Mouse (Mus musculus): ENCODE measurements around the gene Atp8b5.

The Atp8b5 gene

GRCm38 (mm10) chr4:43364914-43365560 lies 98.1 kb downstream of the Atp8b5 start:
- TF ChIP-seq POU5F1 (IDR thresholded peaks at IDR 0.05; ENCODE audit: borderline replicate concordance, low read length) (no peak), CTCF (conservative IDR thresholded peaks at IDR 0.05; ENCODE audit: low read length) (no peak), NANOG (IDR thresholded peaks at IDR 0.05; ENCODE audit: borderline replicate concordance, low read length) (no peak)
- H3K4me1 ChIP-seq (replicated peaks; ENCODE audit: low read depth, low read length) = no peaks in the 10 kb centered on the region
- peaks cover 21% of the 10 kb centered on the region for H3K27me3 ChIP-seq (ENCODE audit: insufficient read depth, low read length)
- H3K36me3 ChIP-seq (ENCODE audit: insufficient read depth, low read length) = no peaks in the 10 kb centered on the region
- H3K4me3 ChIP-seq (replicated peaks; ENCODE audit: low read length) = no peak overlapping the region
- no peaks in the 10 kb centered on the region for H3K9me3 ChIP-seq (ENCODE audit: low read length)

DNA sequence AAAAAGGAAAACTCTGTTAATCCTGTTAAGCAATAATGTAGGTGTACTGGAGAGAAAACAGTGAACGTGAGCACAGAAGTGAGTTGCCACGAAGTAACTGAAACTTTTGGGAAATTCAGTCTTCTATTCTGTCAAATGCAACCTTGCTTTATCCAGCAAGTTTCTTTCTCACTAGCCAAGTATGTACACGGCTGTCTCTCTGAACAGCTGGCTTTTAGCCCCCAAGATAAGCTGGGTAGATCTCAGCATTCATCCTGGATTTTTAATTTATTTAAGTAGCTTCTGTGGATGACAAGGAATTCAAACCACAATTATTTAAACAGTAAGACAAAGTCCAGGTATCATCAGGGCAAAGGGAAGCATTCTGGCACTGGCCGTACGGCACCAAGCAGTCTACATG lies 100.3 kb downstream of the Atp8b5 start:
- Histone ChIP-seq H3K27me3 (ENCODE audit: insufficient read depth, low read length) (peaks cover 34% of the 10 kb centered on the region), H3K4me1 (replicated peaks; ENCODE audit: low read depth, low read length) (peaks cover 10% of the 10 kb centered on the region; the same call in 1 of the 2 replicates), H3K36me3 (ENCODE audit: insufficient read depth, low read length) (no peaks in the 10 kb centered on the region), H3K4me3 (replicated peaks; ENCODE audit: low read length) (no peak overlapping the region), H3K9me3 (ENCODE audit: low read length) (no peaks in the 10 kb centered on the region)
- TF ChIP-seq NANOG (IDR thresholded peaks at IDR 0.05; ENCODE audit: borderline replicate concordance, low read length) = no peak
- no peak for TF ChIP-seq POU5F1 (IDR thresholded peaks at IDR 0.05; ENCODE audit: borderline replicate concordance, low read length)

DNA sequence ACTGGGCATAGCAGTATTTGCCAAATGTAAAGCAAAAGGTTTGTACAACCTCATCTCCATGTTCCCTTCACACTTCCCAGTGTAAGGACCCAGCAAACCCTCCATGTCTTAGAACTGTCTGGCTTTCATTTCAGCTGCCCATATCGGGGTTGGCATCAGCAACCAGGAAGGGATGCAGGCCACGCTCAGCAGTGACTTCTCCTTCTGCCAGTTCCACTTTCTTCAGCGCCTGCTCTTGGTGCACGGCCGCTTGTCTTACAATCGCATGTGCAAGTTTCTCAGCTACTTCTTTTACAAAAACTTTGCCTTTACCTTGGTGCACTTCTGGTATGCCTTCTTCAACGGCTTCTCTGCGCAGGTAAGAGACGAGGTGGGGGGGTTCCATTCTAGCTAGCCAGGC lies 100.8 kb downstream of the Atp8b5 start:
- H3K4me1 ChIP-seq (replicated peaks; ENCODE audit: low read depth, low read length) = peaks cover 10% of the 10 kb centered on the region; the same call in 1 of the 2 replicates
- TF ChIP-seq NANOG (IDR thresholded peaks at IDR 0.05; ENCODE audit: borderline replicate concordance, low read length) (no peak), CTCF (conservative IDR thresholded peaks at IDR 0.05; ENCODE audit: low read length) (no peak)
- H3K9me3 ChIP-seq (ENCODE audit: low read length) = no peaks in the 10 kb centered on the region
- H3K36me3 ChIP-seq (ENCODE audit: insufficient read depth, low read length) = no peaks in the 10 kb centered on the region
- H3K27me3 ChIP-seq (ENCODE audit: insufficient read depth, low read length) = peaks cover 39% of the 10 kb centered on the region
- H3K4me3 ChIP-seq (replicated peaks; ENCODE audit: low read length) = no peak overlapping the region

- Histone ChIP-seq H3K4me1 (replicated peaks; ENCODE audit: low read depth, low read length) (peaks cover 10% of the 10 kb centered on the region; the same call in 1 of the 2 replicates), H3K36me3 (ENCODE audit: insufficient read depth, low read length) (no peaks in the 10 kb centered on the region), H3K4me3 (replicated peaks; ENCODE audit: low read length) (0 out of 2 replicates have a peak overlapping the region, but pooled peaks have one; percentile 20), H3K9me3 (ENCODE audit: low read length) (no peaks in the 10 kb centered on the region), H3K27me3 (ENCODE audit: insufficient read depth, low read length) (peaks cover 48% of the 10 kb centered on the region)
- TF ChIP-seq POU5F1 (IDR thresholded peaks at IDR 0.05; ENCODE audit: borderline replicate concordance, low read length) (no peak), NANOG (IDR thresholded peaks at IDR 0.05; ENCODE audit: borderline replicate concordance, low read length) (no peak), CTCF (conservative IDR thresholded peaks at IDR 0.05; ENCODE audit: low read length) (no peak)
Measured at GRCm38 (mm10) chr4:43371406-43371805, 104.4 kb downstream of the Atp8b5 start.

DNA sequence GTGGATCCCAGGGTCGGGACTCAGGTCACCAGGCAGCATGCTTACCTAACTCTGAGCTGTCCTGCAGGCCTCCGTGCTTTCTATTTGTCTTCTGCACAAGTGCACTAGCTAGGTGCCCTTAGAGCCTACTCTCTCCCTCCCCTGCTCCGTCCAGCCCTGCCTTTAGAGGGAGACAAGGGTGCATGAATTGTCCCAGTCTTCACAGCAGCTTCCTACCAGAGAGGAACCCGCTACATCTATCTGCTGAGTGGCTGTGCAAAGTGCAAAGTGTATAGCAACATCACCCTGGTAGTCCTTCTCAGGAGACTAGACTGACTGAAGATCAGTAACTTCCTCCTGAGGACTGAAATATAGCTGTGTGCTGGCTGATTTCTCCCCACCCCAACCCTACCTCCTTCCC lies 105.2 kb downstream of the Atp8b5 start:
- TF ChIP-seq CTCF (conservative IDR thresholded peaks at IDR 0.05; ENCODE audit: low read length) = no peak
- no peak for TF ChIP-seq POU5F1 (IDR thresholded peaks at IDR 0.05; ENCODE audit: borderline replicate concordance, low read length)
- TF ChIP-seq NANOG (IDR thresholded peaks at IDR 0.05; ENCODE audit: borderline replicate concordance, low read length) = no peak
- Histone ChIP-seq H3K27me3 (ENCODE audit: insufficient read depth, low read length) (peaks cover 48% of the 10 kb centered on the region), H3K4me3 (replicated peaks; ENCODE audit: low read length) (no peak overlapping the region), H3K36me3 (ENCODE audit: insufficient read depth, low read length) (no peaks in the 10 kb centered on the region), H3K9me3 (ENCODE audit: low read length) (no peaks in the 10 kb centered on the region), H3K4me1 (replicated peaks; ENCODE audit: low read depth, low read length) (peaks cover 10% of the 10 kb centered on the region; the same call in 1 of the 2 replicates)

DNA sequence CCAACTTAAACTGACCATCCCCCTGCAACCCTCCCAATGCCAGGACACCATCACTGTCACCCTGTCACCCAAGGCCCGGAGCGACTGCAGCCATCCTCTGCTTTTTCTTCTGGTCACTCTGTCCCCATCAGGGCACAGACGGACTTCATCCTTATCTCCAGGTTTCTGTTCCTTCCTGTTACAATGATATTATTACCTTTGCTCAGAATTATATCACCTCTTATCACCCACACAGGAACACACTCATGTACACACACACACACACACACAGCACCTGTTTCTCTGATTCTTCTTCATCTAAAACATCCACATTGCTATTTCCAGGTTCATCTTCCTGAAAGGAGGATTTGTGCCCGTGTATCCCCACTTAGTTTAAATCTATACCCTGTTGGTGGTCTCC lies 107.3 kb downstream of the Atp8b5 start:
- no peak for TF ChIP-seq POU5F1 (IDR thresholded peaks at IDR 0.05; ENCODE audit: borderline replicate concordance, low read length)
- no peak for TF ChIP-seq NANOG (IDR thresholded peaks at IDR 0.05; ENCODE audit: borderline replicate concordance, low read length)
- TF ChIP-seq CTCF (conservative IDR thresholded peaks at IDR 0.05; ENCODE audit: low read length) = no peak
- Histone ChIP-seq H3K36me3 (ENCODE audit: insufficient read depth, low read length) (no peaks in the 10 kb centered on the region), H3K9me3 (ENCODE audit: low read length) (no peaks in the 10 kb centered on the region), H3K4me1 (replicated peaks; ENCODE audit: low read depth, low read length) (peaks cover 10% of the 10 kb centered on the region; the same call in 1 of the 2 replicates), H3K27me3 (ENCODE audit: insufficient read depth, low read length) (peaks cover 42% of the 10 kb centered on the region), H3K4me3 (replicated peaks; ENCODE audit: low read length) (no peak overlapping the region)

DNA sequence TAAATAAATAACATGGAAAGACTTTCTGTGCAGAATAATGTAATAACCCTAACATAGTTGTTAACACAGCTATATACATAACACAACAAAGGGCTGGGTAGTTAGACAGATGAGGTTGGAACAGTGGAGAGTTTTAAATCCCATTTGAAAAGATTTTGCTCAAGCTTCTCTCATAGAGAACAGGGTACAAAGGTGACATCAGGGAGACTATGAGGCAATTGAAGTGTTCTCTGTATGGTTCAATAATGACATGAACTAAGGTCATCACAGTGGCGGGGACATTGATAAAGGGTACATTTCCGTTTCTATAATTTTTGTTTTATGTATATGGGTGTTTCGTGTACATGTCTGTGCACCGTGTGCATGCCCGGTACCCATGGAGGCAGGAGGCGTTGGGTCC lies 112.6 kb downstream of the Atp8b5 start:
- TF ChIP-seq POU5F1 (IDR thresholded peaks at IDR 0.05; ENCODE audit: borderline replicate concordance, low read length) (no peak), CTCF (conservative IDR thresholded peaks at IDR 0.05; ENCODE audit: low read length) (no peak), NANOG (IDR thresholded peaks at IDR 0.05; ENCODE audit: borderline replicate concordance, low read length) (no peak)

DNA sequence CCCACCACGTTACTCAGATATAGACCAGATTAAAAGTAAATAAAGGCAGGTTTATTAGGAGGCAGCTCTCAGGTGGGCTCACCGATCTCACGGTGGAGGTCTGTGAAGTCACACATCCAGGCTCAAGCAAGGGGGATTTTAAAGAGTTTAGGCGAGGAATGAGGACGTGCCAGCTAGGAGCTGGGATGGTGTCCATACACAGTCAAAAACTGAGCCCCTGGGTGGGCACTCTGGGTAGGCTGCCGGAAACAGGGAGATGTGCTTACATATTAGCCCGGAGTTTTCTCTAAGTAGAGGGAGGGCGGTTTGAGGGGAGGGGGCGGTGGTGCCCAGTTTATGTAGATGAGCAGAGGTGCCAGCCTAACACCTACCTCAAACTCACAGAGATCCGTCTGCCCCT lies 114.0 kb downstream of the Atp8b5 start:
- H3K36me3 ChIP-seq (ENCODE audit: insufficient read depth, low read length) = no peaks in the 10 kb centered on the region
- H3K4me1 ChIP-seq (replicated peaks; ENCODE audit: low read depth, low read length) = peaks cover 32% of the 10 kb centered on the region
- TF ChIP-seq POU5F1 (IDR thresholded peaks at IDR 0.05; ENCODE audit: borderline replicate concordance, low read length) (no peak), NANOG (IDR thresholded peaks at IDR 0.05; ENCODE audit: borderline replicate concordance, low read length) (no peak), CTCF (conservative IDR thresholded peaks at IDR 0.05; ENCODE audit: low read length) (no peak)
- H3K27me3 ChIP-seq (ENCODE audit: insufficient read depth, low read length) = peaks cover 37% of the 10 kb centered on the region
- H3K9me3 ChIP-seq (ENCODE audit: low read length) = no peaks in the 10 kb centered on the region
- peak overlapping the region; percentile 82 for H3K4me3 ChIP-seq (replicated peaks; ENCODE audit: low read length)

More for the DNA sequence above, 112.6 kb downstream of the Atp8b5 start:
- peaks cover 41% of the 10 kb centered on the region for H3K27me3 ChIP-seq (ENCODE audit: insufficient read depth, low read length)
- H3K36me3 ChIP-seq (ENCODE audit: insufficient read depth, low read length) = no peaks in the 10 kb centered on the region
- peaks cover 30% of the 10 kb centered on the region for H3K4me1 ChIP-seq (replicated peaks; ENCODE audit: low read depth, low read length)
- no peaks in the 10 kb centered on the region for H3K9me3 ChIP-seq (ENCODE audit: low read length)
- no peak overlapping the region for H3K4me3 ChIP-seq (replicated peaks; ENCODE audit: low read length)

All from E14TG2a.4 (cell line).